Mouse (Mus musculus) liver, embryonic 14.5 days (tissue): ENCODE data around the gene Med24. TPM values are rescaled to one million over a fixed set of nuclear protein-coding genes. Genes with fewer than 3 reads are reported as not detected.

Source experiments
- ATAC-seq: fragments of 200-750 bp; cut with Nextera tagmentation; 2 replicates; pipeline ENCODE4 v1.8.0; 2017; ENCODE audit warnings: moderate number of reproducible peaks, mild to moderate bottlenecking, moderate library complexity; ENCODE audit not compliant: insufficient read depth
- DNase-seq, 3 experiments: peaks; one replicate each; pipeline ENCODE4 v3.0.0-alpha.2; 2012 to 2013; ENCODE audit warnings: low read depth in 3 of 3, low spot score in 3 of 3
- H3K27ac ChIP-seq: fragments of 300-500 bp; sonication (generic); 2 replicates; pipeline ENCODE4 v1.5.1; 2014; ENCODE audit warnings: moderate library complexity, mild to moderate bottlenecking, control low read depth, inconsistent platforms
- H3K27me3 ChIP-seq: fragments of 300-500 bp; sonication (generic); 2 replicates; pipeline ENCODE4 v1.6.1; 2014; ENCODE audit warnings: mild to moderate bottlenecking, low read length, moderate library complexity; ENCODE audit not compliant: control insufficient read depth, insufficient read depth
- H3K36me3 ChIP-seq: fragments of 300-500 bp; sonication (generic); replicated peaks from 2 replicates; pipeline ENCODE4 v1.6.1; 2014; ENCODE audit warnings: low read depth; ENCODE audit not compliant: control insufficient read depth, insufficient read depth
- H3K4me1 ChIP-seq, 2 experiments: fragments of 200-500 bp in 1 of 2; fragments of 300-500 bp in 1 of 2; sonication (generic) in 1 of 2; replicated peaks; 2 replicates each; pipeline ENCODE4 v1.6.1; 2012 to 2014; ENCODE audit warnings: antibody characterized with exemption in 1 of 2, inconsistent platforms in 1 of 2, low read length in 1 of 2; ENCODE audit not compliant: control insufficient read depth in 2 of 2, insufficient read depth in 2 of 2
- H3K4me2 ChIP-seq: fragments of 300-500 bp; sonication (generic); 2 replicates; pipeline ENCODE4 v1.6.1; 2014; ENCODE audit warnings: low read depth, mild to moderate bottlenecking, control low read depth, moderate library complexity
- H3K4me3 ChIP-seq, 2 experiments: fragments of 200-500 bp in 1 of 2; fragments of 300-500 bp in 1 of 2; sonication (generic) in 1 of 2; 2 replicates each; pipeline ENCODE4 v1.5.1; 2012 to 2014; ENCODE audit warnings: low read depth in 2 of 2, low read length in 2 of 2, mild to moderate bottlenecking in 2 of 2, control low read depth in 1 of 2, inconsistent platforms in 1 of 2, moderate library complexity in 1 of 2; ENCODE audit not compliant: insufficient read depth in 1 of 2
- H3K9ac ChIP-seq: fragments of 300-500 bp; sonication (generic); replicated peaks from 2 replicates; pipeline ENCODE4 v1.6.1; 2014; ENCODE audit warnings: mild to moderate bottlenecking, control low read depth, moderate library complexity
- H3K9me3 ChIP-seq: fragments of 300-500 bp; sonication (generic); 2 replicates; pipeline ENCODE4 v1.6.1; 2016; ENCODE audit warnings: low read length, mixed read lengths; ENCODE audit not compliant: control insufficient read depth
- CTCF ChIP-seq: IDR thresholded peaks from 2 replicates; pipeline ENCODE4 v1.5.1; 2016; ENCODE audit warnings: antibody characterized with exemption, low read depth, control low read depth
- EP300 ChIP-seq: IDR thresholded peaks from 2 replicates; pipeline ENCODE4 v1.6.1; 2016; ENCODE audit warnings: antibody characterized with exemption, low read depth
- WGBS: fragments of 180-500 bp; shearing (Covaris S2); extraction: QIAGEN DNeasy Blood & Tissue Kit; methylation state at CpG from one replicate; pipeline ENCODE4 v1.1.7; 2014; ENCODE audit not compliant: insufficient replicate concordance; 5-methylcytosine and 5-hydroxymethylcytosine counted together
- polyA plus RNA-seq, 2 experiments: library from polyadenylated mRNA; depleted of rRNA in 1 of 2; stranded (reverse) in 1 of 2; unstranded in 1 of 2; fragments of >200 nt; fragmentation: Nextera tagmentation in 1 of 2; extraction: Ambion mirVana in 1 of 2; gene quantifications; 2 replicates each; pipeline versions ENCODE4 v1.2.1 to v1.2.3; 2012 to 2014

The Med24 gene
- polyA plus RNA-seq, 2 experiments, result 21.3 to 25.0 TPM

DNA sequence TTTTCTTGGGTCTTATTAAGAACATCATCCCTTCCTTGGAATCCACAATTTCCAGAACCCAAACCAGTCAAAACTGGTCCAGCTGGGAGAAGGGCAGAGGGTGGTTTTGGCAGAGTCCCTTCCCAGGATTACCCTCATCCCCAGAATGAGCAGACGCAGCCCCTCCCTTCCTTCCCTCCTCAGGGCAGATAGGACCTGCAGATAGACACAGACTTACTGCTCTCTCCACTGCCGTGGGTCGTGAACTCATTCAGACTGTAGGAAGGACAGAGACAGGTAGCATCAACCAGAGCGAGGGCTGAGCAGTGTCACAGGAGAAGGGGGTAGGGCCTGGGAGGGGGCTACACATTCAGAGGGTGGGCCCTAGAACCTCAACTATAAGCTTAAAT lies 18.2 kb downstream of the Med24 start:
- H3K9me3 ChIP-seq, result no peaks in the 10 kb centered on the region
- H3K4me3 ChIP-seq, result no peak overlapping the region
- WGBS, result 37% methylated on average over 4 of the region's 4 CpGs
- peaks cover 0 to 6% of the 10 kb centered on the region in 2 experiments; a peak in 3 of 4 replicates for H3K4me1 ChIP-seq
- no peak overlapping the region for H3K9ac ChIP-seq
- no peaks in the 10 kb centered on the region for H3K27me3 ChIP-seq
- no peak overlapping the region for H3K27ac ChIP-seq
- DNase-seq (no peak), ATAC-seq (no peak; the same call in 1 of the 2 replicates)
- TF ChIP-seq CTCF (no peak), EP300 (no peak)
- peaks cover 30% of the 10 kb centered on the region for H3K36me3 ChIP-seq
- H3K4me2 ChIP-seq, result no peak overlapping the region

- H3K36me3 ChIP-seq, result peaks cover 28% of the 10 kb centered on the region
- H3K27me3 ChIP-seq, result no peaks in the 10 kb centered on the region
- DNase-seq (peak; percentile 62 to 76 (median 66)), ATAC-seq (peak; percentile 52)
- no peak overlapping the region for H3K9ac ChIP-seq
- 31% methylated on average over 12 of the region's 12 CpGs for WGBS
- peaks cover 0 to 6% of the 10 kb centered on the region in 2 experiments; a peak in 3 of 4 replicates for H3K4me1 ChIP-seq
- no peak overlapping the region for H3K4me2 ChIP-seq
- no peak overlapping the region for H3K4me3 ChIP-seq
- no peaks in the 10 kb centered on the region for H3K9me3 ChIP-seq
- H3K27ac ChIP-seq, result no peak overlapping the region
- TF ChIP-seq EP300 (no peak), CTCF (peak; percentile 98)
Measured at GRCm38 (mm10) chr11:98710416-98711045, 18.7 kb downstream of the Med24 start.

DNA sequence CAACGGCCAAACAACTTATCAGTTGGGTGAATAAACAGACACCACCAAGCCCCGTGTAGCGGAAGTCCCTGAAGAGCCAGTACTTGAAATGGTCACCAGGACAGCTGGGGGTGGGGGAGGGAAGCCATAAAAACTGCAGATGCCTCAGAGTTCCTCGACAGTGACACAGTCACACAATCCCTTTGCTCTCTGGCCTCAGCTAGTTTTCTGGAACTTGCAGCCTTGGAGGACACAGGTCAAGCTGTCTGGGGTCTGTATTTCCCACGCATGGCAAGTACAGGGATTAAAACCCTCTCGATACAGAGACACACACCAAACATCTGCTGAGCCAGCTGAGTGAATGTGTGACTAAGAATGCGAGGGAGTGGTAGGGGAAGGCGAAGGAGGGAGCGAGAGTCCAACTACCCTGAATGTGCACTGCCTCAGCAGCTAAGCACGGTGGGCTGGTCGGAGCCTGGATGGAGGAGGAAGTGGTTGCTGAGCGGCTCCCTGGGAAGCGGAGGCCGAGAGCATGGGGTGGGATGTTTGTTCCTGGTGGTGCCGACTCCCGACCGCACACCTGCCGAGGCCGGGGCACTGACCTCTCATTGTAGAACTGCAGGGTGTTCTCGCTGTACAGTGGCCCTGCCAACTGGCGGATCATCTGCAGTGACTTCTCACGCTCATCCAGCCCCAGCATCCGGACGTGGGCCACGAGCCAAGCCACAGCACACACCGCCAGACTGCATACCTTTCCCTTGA lies 20.1 kb downstream of the Med24 start:
- Histone ChIP-seq H3K4me3 (no peak overlapping the region), H3K36me3 (peaks cover 24% of the 10 kb centered on the region), H3K9ac (no peak overlapping the region), H3K27me3 (no peaks in the 10 kb centered on the region), H3K4me2 (no peak overlapping the region), H3K4me1 (peaks cover 0 to 6% of the 10 kb centered on the region in 2 experiments; a peak in 3 of 4 replicates), H3K27ac (no peak overlapping the region), H3K9me3 (no peaks in the 10 kb centered on the region)
- TF ChIP-seq CTCF (no peak), EP300 (no peak)
- WGBS, result 53% methylated on average over 26 of the region's 26 CpGs
- DNase-seq (no peak), ATAC-seq (no peak)

DNA sequence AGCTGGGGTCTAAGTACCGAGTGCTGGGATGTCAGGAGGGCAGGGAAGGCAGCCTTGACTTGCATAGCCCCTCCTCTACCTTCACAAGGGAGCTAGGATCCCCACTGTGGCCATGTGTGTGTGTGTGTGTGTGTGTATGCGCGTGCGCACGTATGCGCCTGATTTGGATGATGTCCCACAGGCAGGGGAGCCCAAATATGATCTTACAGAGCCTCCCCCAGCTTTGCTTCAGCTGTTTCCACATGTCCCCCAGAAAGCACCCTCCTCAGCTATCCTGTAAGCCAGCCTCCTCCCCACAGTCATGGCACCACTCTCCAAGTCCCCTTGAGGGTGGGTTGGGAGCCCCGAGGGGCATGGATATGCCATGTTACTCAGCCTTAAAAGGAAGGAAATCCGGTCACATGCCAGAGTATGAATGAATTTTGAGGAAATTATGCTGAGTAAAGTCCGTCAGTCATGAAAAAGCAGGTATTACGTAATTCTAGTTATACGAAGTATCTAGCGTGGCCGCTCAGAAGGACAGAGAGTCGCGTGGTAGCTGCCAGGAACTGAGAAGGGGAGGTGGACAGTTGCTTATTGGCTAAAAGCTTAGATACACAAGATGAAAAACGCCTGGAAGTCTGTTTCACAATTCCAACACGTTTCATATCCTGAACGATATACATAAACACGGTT lies 20.8 kb downstream of the Med24 start:
- WGBS, result 63% methylated on average over 19 of the region's 19 CpGs
- H3K36me3 ChIP-seq, result peaks cover 20% of the 10 kb centered on the region
- H3K4me2 ChIP-seq, result no peak overlapping the region
- no peaks in the 10 kb centered on the region for H3K9me3 ChIP-seq
- DNase-seq (no peak), ATAC-seq (no peak)
- H3K4me1 ChIP-seq, result peaks cover 0 to 6% of the 10 kb centered on the region in 2 experiments; a peak in 3 of 4 replicates
- no peak overlapping the region for H3K4me3 ChIP-seq
- no peak overlapping the region; the same call in 1 of the 2 replicates for H3K27ac ChIP-seq
- TF ChIP-seq CTCF, result no peak
- TF ChIP-seq EP300, result no peak
- H3K9ac ChIP-seq, result no peak overlapping the region
- no peaks in the 10 kb centered on the region for H3K27me3 ChIP-seq
